Mouse (Mus musculus) subcutaneous adipose tissue, adult 2 months (tissue): ENCODE data around the gene Smpd2. TPM values are rescaled to one million over a fixed set of nuclear protein-coding genes. Genes with fewer than 3 reads are reported as not detected.

Source experiments
- polyA plus RNA-seq: library from polyadenylated mRNA; depleted of rRNA; stranded (reverse); fragments of >200 nt; gene quantifications from 2 replicates; pipeline ENCODE4 v1.2.3, GENCODE M21; 2012; ENCODE audit warnings: low replicate concordance; rRNA removed

Smpd2 gene
- polyA plus RNA-seq: 63.7 and 106 TPM in 2 replicates

DNA sequence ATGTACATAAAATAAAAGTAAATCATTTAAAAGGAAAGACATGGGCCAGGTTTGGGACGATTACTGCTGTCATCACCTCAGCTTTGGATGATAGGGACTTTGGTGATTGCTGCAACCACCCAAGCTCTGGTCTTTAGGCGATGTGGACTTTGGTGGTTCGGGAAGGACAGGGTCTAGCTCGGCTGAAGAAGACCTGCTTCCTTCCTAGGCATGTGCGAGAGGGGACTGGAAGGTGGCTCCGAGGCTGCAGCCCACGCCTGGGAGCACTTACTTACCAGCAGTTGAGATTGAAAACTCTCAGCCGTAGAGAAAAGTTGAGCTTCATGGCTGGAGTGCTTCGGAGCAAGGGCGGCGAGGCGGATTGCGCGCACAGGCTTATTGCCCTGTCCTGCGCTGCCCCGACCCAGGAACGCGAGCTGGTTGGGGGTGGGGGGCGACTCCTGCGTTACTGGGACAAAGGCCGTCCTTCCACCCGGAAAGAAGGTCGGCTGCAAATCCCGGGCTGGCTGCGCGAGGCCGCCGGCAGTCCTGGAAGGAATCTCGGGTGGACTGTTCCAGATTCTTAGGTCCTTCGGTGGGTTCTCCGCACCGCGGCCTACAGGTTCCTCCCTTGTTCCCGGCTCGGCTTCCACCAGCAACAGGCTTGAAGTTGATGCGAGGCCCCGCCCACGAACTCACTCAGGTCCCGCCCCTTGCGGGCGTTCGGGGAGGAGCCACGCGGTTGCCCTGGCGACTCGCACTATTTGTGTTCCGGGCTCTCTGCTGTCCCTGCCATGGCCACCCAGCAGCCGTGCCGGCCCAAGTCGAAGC lies at the start of gene Smpd2, which contains the start of gene Ppil6:
Smpd2 (minus strand) TSS at position 662 of the 810 bp plus-strand sequence.
Ppil6 (plus strand) TSS at position 732 of the 810 bp plus-strand sequence.

DNA sequence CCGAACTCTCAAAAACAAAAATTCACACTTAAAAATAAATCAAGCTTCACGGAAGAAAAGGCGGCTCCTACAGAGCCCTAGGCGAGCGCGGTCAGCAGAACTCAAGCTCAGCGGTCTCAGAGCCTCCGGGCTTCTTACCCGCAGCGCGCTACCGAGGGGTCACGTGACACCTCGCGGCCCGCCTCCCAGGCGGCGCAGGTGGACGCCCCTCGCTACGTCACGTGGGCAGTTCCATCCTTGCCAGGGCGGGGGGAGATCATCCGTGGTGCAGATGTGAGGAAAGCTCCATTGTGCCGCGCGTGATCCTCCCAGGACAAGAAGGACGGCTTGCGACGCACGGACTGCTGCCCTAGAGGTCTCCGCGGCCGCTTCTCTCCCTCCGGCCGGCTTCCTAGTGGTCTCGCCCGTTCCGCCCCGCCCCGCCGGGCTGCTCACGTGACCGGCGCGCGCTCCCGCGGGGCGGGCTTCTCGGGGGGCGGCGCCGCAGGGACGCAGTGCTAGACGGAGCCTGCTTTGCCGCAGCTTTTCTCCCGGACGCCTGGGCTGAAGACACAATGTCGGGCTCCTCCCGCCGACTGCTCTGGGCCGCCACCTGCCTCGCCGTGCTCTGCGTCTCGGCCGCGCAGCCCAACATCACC lies 28.9 kb upstream of the Smpd2 start, which contains the start of gene Cd164:
Cd164 (plus strand) TSS at position 434 of the 638 bp plus-strand sequence.

DNA sequence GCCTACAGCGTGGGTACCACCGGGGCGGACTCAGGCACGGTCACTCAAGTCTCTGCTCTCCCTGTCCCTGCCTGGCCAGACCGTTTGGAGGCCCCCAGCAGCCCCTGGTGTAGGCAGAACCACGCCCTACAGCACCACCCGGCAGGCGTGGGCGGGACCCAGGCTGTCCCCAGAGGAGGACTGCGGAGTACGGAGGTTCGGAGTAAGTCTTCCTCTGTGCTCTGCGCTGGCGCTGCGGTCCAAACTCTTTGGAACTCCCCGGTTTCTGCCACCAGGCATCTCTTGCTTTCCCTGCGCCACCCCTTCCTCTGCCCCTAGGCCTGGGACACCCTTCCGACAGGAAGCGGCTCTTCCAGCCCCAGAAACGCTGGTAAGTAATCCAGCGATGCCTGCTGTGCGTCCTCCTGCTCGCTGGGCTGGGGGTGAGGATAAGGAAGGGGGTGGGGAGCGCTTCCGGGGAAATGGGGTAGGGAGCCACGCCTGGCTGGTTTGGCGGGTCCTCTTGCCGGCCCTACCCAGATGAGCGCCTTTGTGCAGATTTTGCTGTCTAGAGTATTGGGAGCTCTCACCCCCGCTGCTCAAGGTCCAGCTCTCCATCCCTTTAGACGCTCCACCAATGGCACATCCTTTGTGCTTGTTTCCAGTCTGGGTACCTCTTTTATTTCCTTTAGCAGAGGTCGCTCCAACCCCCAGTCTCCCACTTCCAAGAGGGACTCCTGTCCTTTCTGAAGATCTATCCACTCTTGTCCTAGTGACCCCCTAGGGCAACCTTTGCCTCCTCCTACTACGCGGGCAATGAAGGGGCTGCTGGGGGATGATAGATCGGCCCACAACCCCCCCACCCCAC lies 13.8 kb downstream of the Smpd2 start, which contains the start of gene Mical1:
Mical1 (plus strand) TSS at position 144 of the 847 bp plus-strand sequence.

DNA sequence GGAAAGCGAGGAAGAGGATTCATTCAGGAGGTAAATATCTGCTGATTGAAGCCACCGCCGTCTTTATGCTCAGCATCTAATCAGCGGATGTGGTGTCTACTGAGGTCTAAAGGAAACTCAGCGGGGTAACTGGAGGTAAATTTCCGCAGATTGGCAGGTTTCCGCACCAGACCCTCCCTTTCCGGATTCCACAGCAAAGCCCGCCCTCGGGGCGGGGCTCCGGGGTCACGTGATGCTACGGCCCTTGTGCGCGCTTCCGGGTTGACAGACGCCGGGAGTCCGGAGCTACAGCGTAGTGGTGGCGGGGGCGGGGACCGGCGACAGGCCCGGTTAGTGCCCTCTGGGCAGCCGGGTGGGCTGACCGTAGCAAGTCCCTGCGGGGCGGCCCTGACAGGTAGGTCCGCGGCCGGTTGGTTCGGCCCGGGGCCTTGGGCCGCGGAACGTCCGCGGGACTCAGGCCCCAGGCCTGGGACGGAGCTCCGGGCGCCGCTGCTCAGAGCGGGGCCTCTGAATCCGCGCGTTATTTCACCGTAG lies 40.0 kb downstream of the Smpd2 start, which contains the start of gene Zbtb24:
Zbtb24 (plus strand) TSS at position 247 of the 534 bp plus-strand sequence.

Other genes with a start within 250 kb of the Smpd2 start
- gene Fig4, start 187.1 kb downstream of the Smpd2 start, polyA plus RNA-seq: 12.9 and 13.8 TPM in 2 replicates
- gene Ak9, start 186.4 kb downstream of the Smpd2 start, polyA plus RNA-seq: 0.03 TPM in 1 of 2 replicates, not detected in the other
- gene Zbtb24, start 40.0 kb downstream of the Smpd2 start, polyA plus RNA-seq: 12.3 and 16.2 TPM in 2 replicates
- 27.9 and 61.0 TPM in 2 replicates for gene Mical1, start 14.1 kb downstream of the Smpd2 start, polyA plus RNA-seq
- 1.1 TPM in 1 of 2 replicates, not detected in the other for gene Ppil6, start 70 bp upstream of the Smpd2 start, polyA plus RNA-seq
- 204 and 344 TPM in 2 replicates for gene Cd164, start 29.0 kb upstream of the Smpd2 start, polyA plus RNA-seq
- gene Ccdc162, start 226.3 kb upstream of the Smpd2 start, polyA plus RNA-seq: 1.1 and 1.6 TPM in 2 replicates